9 mouse cellular contexts compared by ENCODE assay signal in the genomic region with DNA sequence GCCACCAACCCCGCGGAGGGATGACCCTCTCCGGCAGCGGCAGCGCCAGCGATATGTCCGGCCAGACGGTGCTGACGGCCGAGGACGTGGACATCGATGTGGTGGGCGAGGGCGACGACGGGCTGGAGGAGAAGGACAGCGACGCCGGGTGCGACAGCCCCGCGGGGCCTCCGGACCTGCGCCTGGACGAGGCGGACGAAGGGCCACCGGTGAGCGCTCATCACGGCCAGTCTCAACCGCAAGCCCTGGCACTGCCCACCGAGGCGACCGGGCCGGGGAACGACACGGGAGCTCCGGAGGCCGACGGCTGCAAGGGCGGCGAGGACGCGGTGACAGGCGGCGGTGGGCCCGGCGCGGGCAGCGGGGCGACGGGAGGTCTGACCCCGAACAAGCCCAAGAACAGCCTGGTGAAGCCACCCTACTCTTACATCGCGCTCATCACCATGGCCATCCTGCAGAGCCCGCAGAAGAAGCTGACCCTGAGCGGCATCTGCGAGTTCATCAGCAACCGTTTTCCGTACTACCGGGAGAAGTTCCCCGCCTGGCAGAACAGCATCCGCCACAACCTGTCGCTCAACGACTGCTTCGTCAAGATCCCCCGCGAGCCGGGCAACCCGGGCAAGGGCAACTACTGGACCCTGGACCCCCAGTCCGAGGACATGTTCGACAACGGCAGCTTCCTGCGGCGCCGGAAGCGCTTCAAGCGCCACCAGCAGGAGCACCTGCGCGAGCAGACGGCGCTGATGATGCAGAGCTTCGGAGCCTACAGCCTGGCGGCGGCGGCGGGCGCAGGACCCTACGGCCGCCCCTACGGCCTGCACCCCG. TPM values are rescaled to one million over a fixed set of nuclear protein-coding genes. Genes with fewer than 3 reads are reported as not detected.
DNase-seq lines count a peak whose midpoint lies in the region; ATAC-seq and TF ChIP-seq lines count a peak whose summit lies in the region.
"Had no signal": no experiment of that assay in that cellular context is flagged by ENCODE, and none has a peak within 500 bp of the region (broad histone marks: within the 10 kb centered on the region; RNA-seq: fewer than 3 reads in every experiment).

No protein-coding gene starts in this region.

- no peaks in the 10 kb centered on the region for H3K9me3 ChIP-seq in E14TG2a.4 (ENCODE audit: low read length)
- no peaks in the 10 kb centered on the region for H3K9me3 ChIP-seq in embryonic facial prominence, embryonic 13.5 days
- no peaks in the 10 kb centered on the region for H3K9me3 ChIP-seq in hindbrain, embryonic 14.5 days (ENCODE audit: control insufficient read depth, low read length)
- no peaks in the 10 kb centered on the region for H3K9me3 ChIP-seq in midbrain, embryonic 11.5 days (ENCODE audit: control insufficient read depth, low read length)

- WGBS in embryonic facial prominence, embryonic 13.5 days: under 1% methylated on average over 91 of the region's 92 CpGs
- WGBS in hindbrain, embryonic 14.5 days: 1% methylated on average over 92 of the region's 92 CpGs
- under 1% methylated on average over 92 of the region's 92 CpGs for WGBS in midbrain, embryonic 11.5 days

- no peak for TF ChIP-seq CTCF in E14TG2a.4 (conservative IDR thresholded peaks at IDR 0.05; ENCODE audit: low read length)

- H3K36me3 ChIP-seq in E14TG2a.4 (ENCODE audit: insufficient read depth, low read length): no peaks in the 10 kb centered on the region
- H3K36me3 ChIP-seq in embryonic facial prominence, embryonic 13.5 days: no peaks in the 10 kb centered on the region
- no peaks in the 10 kb centered on the region for H3K36me3 ChIP-seq in hindbrain, embryonic 14.5 days (replicated peaks; ENCODE audit: control insufficient read depth, insufficient read depth)
- no peaks in the 10 kb centered on the region for H3K36me3 ChIP-seq in midbrain, embryonic 11.5 days (ENCODE audit: control insufficient read depth, insufficient read depth, low read length)

- peak overlapping the region; percentile 53 for H3K4me2 ChIP-seq in embryonic facial prominence, embryonic 13.5 days
- peak overlapping the region; percentile 39 for H3K4me2 ChIP-seq in hindbrain, embryonic 14.5 days (replicated peaks)
- H3K4me2 ChIP-seq in midbrain, embryonic 11.5 days: peak overlapping the region; percentile 36

- ATAC-seq in embryonic facial prominence, embryonic 13.5 days (ENCODE audit: insufficient number of reproducible peaks, insufficient read depth, low FRiP score, low TSS enrichment, low read depth): no peak
- peak; percentile 52 for ATAC-seq in hindbrain, embryonic 14.5 days (ENCODE audit: low FRiP score)
- ATAC-seq in midbrain, embryonic 11.5 days (ENCODE audit: low FRiP score): peak; percentile 20; the same call in 1 of the 2 replicates

- peaks cover 59% of the 10 kb centered on the region for H3K27me3 ChIP-seq in E14TG2a.4 (ENCODE audit: insufficient read depth, low read length)
- H3K27me3 ChIP-seq in embryonic facial prominence, embryonic 13.5 days: peaks cover 97% of the 10 kb centered on the region
- H3K27me3 ChIP-seq in hindbrain, embryonic 14.5 days (ENCODE audit: control insufficient read depth, insufficient read depth, low read length): peaks cover 85% of the 10 kb centered on the region
- peaks cover 94% of the 10 kb centered on the region for H3K27me3 ChIP-seq in midbrain, embryonic 11.5 days (ENCODE audit: control insufficient read depth, insufficient read depth, low read length)

- no peak overlapping the region; the same call in 1 of the 2 replicates for H3K9ac ChIP-seq in embryonic facial prominence, embryonic 13.5 days
- H3K9ac ChIP-seq in hindbrain, embryonic 14.5 days: peak overlapping the region; percentile 47
- H3K9ac ChIP-seq in midbrain, embryonic 11.5 days (ENCODE audit: low read length): no peak overlapping the region

- intact Hi-C loops in heart, postnatal 25 days (cut with DNase I): no loop called here

- H3K4me3 ChIP-seq in E14TG2a.4 (replicated peaks; ENCODE audit: low read length): peak overlapping the region; percentile 81
- H3K4me3 ChIP-seq in embryonic facial prominence, embryonic 13.5 days: peak overlapping the region; percentile 37
- H3K4me3 ChIP-seq in hindbrain, embryonic 14.5 days (replicated peaks; ENCODE audit: low read length): peak overlapping the region; percentile 35
- peak overlapping the region; percentile 25 for H3K4me3 ChIP-seq in midbrain, embryonic 11.5 days (ENCODE audit: low read depth, low read length)

- DNase-seq in heart, adult 11 months: peak; percentile 86
- no peak for DNase-seq in heart, postnatal 25 days (ENCODE audit: low spot score)
- DNase-seq in hindbrain, embryonic 14.5 days (ENCODE audit: low spot score): no peak
- DNase-seq in midbrain, embryonic 11.5 days (ENCODE audit: low spot score, missing footprints): peak; percentile 97
- no peak for DNase-seq in adipocyte (ENCODE audit: low spot score)
- no peak for DNase-seq in layer of hippocampus, adult 18-20 months (ENCODE audit: low spot score in 2 of 2)

- peaks cover 75% of the 10 kb centered on the region for H3K4me1 ChIP-seq in E14TG2a.4 (replicated peaks; ENCODE audit: low read depth, low read length)
- peaks cover 32% of the 10 kb centered on the region for H3K4me1 ChIP-seq in embryonic facial prominence, embryonic 13.5 days
- H3K4me1 ChIP-seq in hindbrain, embryonic 14.5 days (replicated peaks; ENCODE audit: control insufficient read depth, insufficient read depth, low read length): peaks cover 11% of the 10 kb centered on the region; the same call in 1 of the 2 replicates
- H3K4me1 ChIP-seq in midbrain, embryonic 11.5 days (ENCODE audit: control insufficient read depth, insufficient read depth, low read length): peaks cover 12% of the 10 kb centered on the region

- H3K27ac ChIP-seq in embryonic facial prominence, embryonic 13.5 days: no peak overlapping the region
- H3K27ac ChIP-seq in hindbrain, embryonic 14.5 days: peak overlapping the region; percentile 69
- no peak overlapping the region for H3K27ac ChIP-seq in midbrain, embryonic 11.5 days (ENCODE audit: low read depth, low read length)

RNA-seq across cellular contexts. Expression of a gene that starts 0.7 kb away (rescaled TPM):
- under 1 TPM; 0.60 to 0.98 TPM for total RNA-seq in heart, postnatal 25 days (2021)
- 0.90 and 1.0 TPM in 2 replicates for polyA plus RNA-seq in embryonic facial prominence, embryonic 13.5 days (2015; fragmentation: Nextera tagmentation; extraction: Ambion mirVana)
- 1.5 and 1.8 TPM in 2 replicates for polyA plus RNA-seq in hindbrain, embryonic 14.5 days (2014; fragmentation: Nextera tagmentation; extraction: Ambion mirVana)
- 0.05 and 0.11 TPM in 2 replicates for polyA plus RNA-seq in midbrain, embryonic 11.5 days (2014; fragmentation: Nextera tagmentation; extraction: Ambion mirVana)
- not detected for total RNA-seq in layer of hippocampus, adult 18-20 months (2021)
- total RNA-seq: MEL had no signal

RNA-seq across cellular contexts. Expression of a gene that starts 58.6 kb away (rescaled TPM):
- 1 to 10 TPM; 6.7 to 6.8 TPM for total RNA-seq in heart, postnatal 25 days (2021)
- polyA plus RNA-seq in embryonic facial prominence, embryonic 13.5 days (2015; fragmentation: Nextera tagmentation; extraction: Ambion mirVana): 20.0 and 21.9 TPM in 2 replicates
- polyA plus RNA-seq in hindbrain, embryonic 14.5 days (2014; fragmentation: Nextera tagmentation; extraction: Ambion mirVana): 13.2 and 13.6 TPM in 2 replicates
- 16.6 and 19.9 TPM in 2 replicates for polyA plus RNA-seq in midbrain, embryonic 11.5 days (2014; fragmentation: Nextera tagmentation; extraction: Ambion mirVana)
- total RNA-seq in layer of hippocampus, adult 18-20 months (2021): 10 to 100 TPM in 1 of 2 experiments, 1 to 10 TPM in 1; 9.9 to 11.4 TPM

Comparison
In these comparisons a context has a peak if more than half of its experiments do, and no peak if none do; other contexts are left out.
1. DNase-seq: peak in heart, adult 11 months (single experiment) and midbrain, embryonic 11.5 days (single experiment); none in heart, postnatal 25 days (single experiment), hindbrain, embryonic 14.5 days (single experiment), adipocyte (single experiment) and layer of hippocampus, adult 18-20 months (0 of 2).
2. H3K4me3 ChIP-seq: peak in every context shown above with its lines; median percentile 81 in E14TG2a.4; 37 in embryonic facial prominence, embryonic 13.5 days; 35 in hindbrain, embryonic 14.5 days; 25 in midbrain, embryonic 11.5 days.
3. Peak in every context shown above with its lines, with median percentiles within 50 percentile points of each other: H3K4me2 ChIP-seq.